Mouse (Mus musculus) left cerebral cortex, adult 8-10 months (tissue): ENCODE measurements around the gene Srsx. TPM values are rescaled to one million over a fixed set of nuclear protein-coding genes. Genes with fewer than 3 reads are reported as not detected.
"Not testable (repeated sequence)": the region's sequence is repeated elsewhere in the genome, so short reads cannot be mapped to it uniquely, and the experiment has no call there.

Experiments used
- DNase-seq, 2 experiments: peaks; one replicate each; pipeline ENCODE4 v3.0.0; 2022; ENCODE audit warnings: low spot score in 2 of 2
- total RNA-seq, 4 experiments: library from RNA; stranded (reverse); gene quantifications; 2 replicates each; pipeline ENCODE4 v1.2.4; 2022

The Srsx gene
- not detected for total RNA-seq

- not testable (repeated sequence) for DNase-seq
Measured at GRCm38 (mm10) chrX:123222381-123222780, at the start of gene Srsx. Gene Srsx (minus strand): TSS chrX:123222481.

- not testable (repeated sequence) for DNase-seq
Measured at GRCm38 (mm10) chrX:123246807-123247206, 24.5 kb upstream of the Srsx start, which contains the start of gene Gm17577. Gene Gm17577 (minus strand): TSS chrX:123246907.

Other genes starting within 250 kb of the Srsx start
- not detected for gene Gm17521, start 192.8 kb downstream of the Srsx start, total RNA-seq
- 10 to 100 TPM in 1 of 4 experiments, 1 to 10 TPM in 3; 4.6 to 12.5 (median 6.5) TPM for gene Cldn34c1, start 119.0 kb downstream of the Srsx start, total RNA-seq
- gene Gm17577, start 24.4 kb upstream of the Srsx start, total RNA-seq, result not detected